Mouse (Mus musculus): ENCODE data around the gene Sell. TPM values are rescaled to one million over a fixed set of nuclear protein-coding genes. Genes with fewer than 3 reads are reported as not detected.

The Sell gene
- polyA plus RNA-seq, 1 experiment from 2014 or later: 0.08 TPM

- ATAC-seq (ENCODE audit: low FRiP score, low TSS enrichment) (no peak), DNase-seq (ENCODE audit: low spot score) (no peak)
- 80% methylated on average over 4 of the region's 4 CpGs for WGBS
- H3K27ac ChIP-seq (replicated peaks): no peak overlapping the region
- TF ChIP-seq EP300 (optimal IDR thresholded peaks at IDR 0.05) (no peak), CTCF (IDR thresholded peaks at IDR 0.05; ENCODE audit: low read depth) (no peak)
- H3K4me3 ChIP-seq (ENCODE audit: low read depth, low read length): no peak overlapping the region
- H3K27me3 ChIP-seq (ENCODE audit: control insufficient read depth, insufficient read depth, low read length): no peaks in the 10 kb centered on the region
- H3K36me3 ChIP-seq (ENCODE audit: control insufficient read depth, insufficient read depth, low read length): no peaks in the 10 kb centered on the region
- no peak overlapping the region for H3K4me2 ChIP-seq (replicated peaks; ENCODE audit: low read depth)
- no peak overlapping the region for H3K9ac ChIP-seq (ENCODE audit: low read length)
- no peaks in the 10 kb centered on the region for H3K9me3 ChIP-seq (ENCODE audit: control insufficient read depth, low read length)
- H3K4me1 ChIP-seq (replicated peaks; ENCODE audit: control insufficient read depth, insufficient read depth): no peaks in the 10 kb centered on the region
These were observed 8.7 kb downstream of the Sell start for GRCm38 (mm10) chr1:164070461-164070860.

- no peak for TF ChIP-seq EP300 (optimal IDR thresholded peaks at IDR 0.05)
- TF ChIP-seq CTCF (IDR thresholded peaks at IDR 0.05; ENCODE audit: low read depth): no peak
- H3K9ac ChIP-seq (ENCODE audit: low read length): no peak overlapping the region
- 78% methylated on average over 7 of the region's 7 CpGs for WGBS
These were observed 9.3 kb downstream of the Sell start for GRCm38 (mm10) chr1:164071111-164071510.

GRCm38 (mm10) chr1:164072001-164072400 lies 10.2 kb downstream of the Sell start:
- no peaks in the 10 kb centered on the region for H3K36me3 ChIP-seq (ENCODE audit: control insufficient read depth, insufficient read depth, low read length)
- no peak overlapping the region for H3K9ac ChIP-seq (ENCODE audit: low read length)
- H3K27ac ChIP-seq (replicated peaks): no peak overlapping the region
- H3K27me3 ChIP-seq (ENCODE audit: control insufficient read depth, insufficient read depth, low read length): no peaks in the 10 kb centered on the region
- DNase-seq (ENCODE audit: low spot score): no peak
- no peak overlapping the region for H3K4me3 ChIP-seq (ENCODE audit: low read depth, low read length)
- no peak for ATAC-seq (ENCODE audit: low FRiP score, low TSS enrichment)
- H3K9me3 ChIP-seq (ENCODE audit: control insufficient read depth, low read length): no peaks in the 10 kb centered on the region
- H3K4me1 ChIP-seq (replicated peaks; ENCODE audit: control insufficient read depth, insufficient read depth): no peaks in the 10 kb centered on the region
- TF ChIP-seq CTCF (IDR thresholded peaks at IDR 0.05; ENCODE audit: low read depth) (no peak), EP300 (optimal IDR thresholded peaks at IDR 0.05) (no peak)
- 85% methylated on average over 4 of the region's 4 CpGs for WGBS
- H3K4me2 ChIP-seq (replicated peaks; ENCODE audit: low read depth): no peak overlapping the region

More at GRCm38 (mm10) chr1:164071111-164071510, 9.3 kb downstream of the Sell start:
- ATAC-seq (ENCODE audit: low FRiP score, low TSS enrichment) (no peak), DNase-seq (ENCODE audit: low spot score) (no peak)
- no peak overlapping the region for H3K4me2 ChIP-seq (replicated peaks; ENCODE audit: low read depth)
- H3K9me3 ChIP-seq (ENCODE audit: control insufficient read depth, low read length): no peaks in the 10 kb centered on the region
- no peaks in the 10 kb centered on the region for H3K27me3 ChIP-seq (ENCODE audit: control insufficient read depth, insufficient read depth, low read length)
- no peaks in the 10 kb centered on the region for H3K4me1 ChIP-seq (replicated peaks; ENCODE audit: control insufficient read depth, insufficient read depth)
- H3K27ac ChIP-seq (replicated peaks): no peak overlapping the region
- no peak overlapping the region for H3K4me3 ChIP-seq (ENCODE audit: low read depth, low read length)
- no peaks in the 10 kb centered on the region for H3K36me3 ChIP-seq (ENCODE audit: control insufficient read depth, insufficient read depth, low read length)

- DNase-seq (ENCODE audit: low spot score) (no peak), ATAC-seq (ENCODE audit: low FRiP score, low TSS enrichment) (no peak)
- Histone ChIP-seq H3K4me1 (replicated peaks; ENCODE audit: control insufficient read depth, insufficient read depth) (no peaks in the 10 kb centered on the region), H3K36me3 (ENCODE audit: control insufficient read depth, insufficient read depth, low read length) (no peaks in the 10 kb centered on the region), H3K4me3 (ENCODE audit: low read depth, low read length) (no peak overlapping the region), H3K4me2 (replicated peaks; ENCODE audit: low read depth) (no peak overlapping the region), H3K9me3 (ENCODE audit: control insufficient read depth, low read length) (no peaks in the 10 kb centered on the region), H3K27me3 (ENCODE audit: control insufficient read depth, insufficient read depth, low read length) (no peaks in the 10 kb centered on the region), H3K27ac (replicated peaks) (no peak overlapping the region), H3K9ac (ENCODE audit: low read length) (no peak overlapping the region)
- TF ChIP-seq CTCF (IDR thresholded peaks at IDR 0.05; ENCODE audit: low read depth) (no peak), EP300 (optimal IDR thresholded peaks at IDR 0.05) (no peak)
- WGBS: 83% methylated on average over 9 of the region's 9 CpGs
These were observed 11.3 kb downstream of the Sell start for GRCm38 (mm10) chr1:164073091-164073490.

GRCm38 (mm10) chr1:164073803-164074202 lies 12.0 kb downstream of the Sell start:
- no peaks in the 10 kb centered on the region for H3K36me3 ChIP-seq (ENCODE audit: control insufficient read depth, insufficient read depth, low read length)
- H3K4me2 ChIP-seq (replicated peaks; ENCODE audit: low read depth): no peak overlapping the region
- 75% methylated on average over 7 of the region's 7 CpGs for WGBS
- H3K27ac ChIP-seq (replicated peaks): no peak overlapping the region
- H3K27me3 ChIP-seq (ENCODE audit: control insufficient read depth, insufficient read depth, low read length): no peaks in the 10 kb centered on the region
- no peaks in the 10 kb centered on the region for H3K4me1 ChIP-seq (replicated peaks; ENCODE audit: control insufficient read depth, insufficient read depth)
- DNase-seq (ENCODE audit: low spot score) (no peak), ATAC-seq (ENCODE audit: low FRiP score, low TSS enrichment) (no peak)
- H3K9me3 ChIP-seq (ENCODE audit: control insufficient read depth, low read length): no peaks in the 10 kb centered on the region
- TF ChIP-seq CTCF (IDR thresholded peaks at IDR 0.05; ENCODE audit: low read depth): no peak
- TF ChIP-seq EP300 (optimal IDR thresholded peaks at IDR 0.05): no peak
- no peak overlapping the region for H3K4me3 ChIP-seq (ENCODE audit: low read depth, low read length)
- H3K9ac ChIP-seq (ENCODE audit: low read length): no peak overlapping the region

GRCm38 (mm10) chr1:164074606-164075140 lies 12.9 kb downstream of the Sell start:
- 82% methylated on average over 2 of the region's 2 CpGs for WGBS
- no peak overlapping the region for H3K4me3 ChIP-seq (ENCODE audit: low read depth, low read length)
- no peaks in the 10 kb centered on the region for H3K36me3 ChIP-seq (ENCODE audit: control insufficient read depth, insufficient read depth, low read length)
- DNase-seq (ENCODE audit: low spot score): no peak
- H3K27me3 ChIP-seq (ENCODE audit: control insufficient read depth, insufficient read depth, low read length): no peaks in the 10 kb centered on the region
- H3K27ac ChIP-seq (replicated peaks): no peak overlapping the region
- no peaks in the 10 kb centered on the region for H3K4me1 ChIP-seq (replicated peaks; ENCODE audit: control insufficient read depth, insufficient read depth)
- no peak overlapping the region for H3K4me2 ChIP-seq (replicated peaks; ENCODE audit: low read depth)
- TF ChIP-seq CTCF (IDR thresholded peaks at IDR 0.05; ENCODE audit: low read depth) (no peak), EP300 (optimal IDR thresholded peaks at IDR 0.05) (no peak)
- no peak overlapping the region for H3K9ac ChIP-seq (ENCODE audit: low read length)
- H3K9me3 ChIP-seq (ENCODE audit: control insufficient read depth, low read length): no peaks in the 10 kb centered on the region
- no peak for ATAC-seq (ENCODE audit: low FRiP score, low TSS enrichment)
